In the genomic region with DNA sequence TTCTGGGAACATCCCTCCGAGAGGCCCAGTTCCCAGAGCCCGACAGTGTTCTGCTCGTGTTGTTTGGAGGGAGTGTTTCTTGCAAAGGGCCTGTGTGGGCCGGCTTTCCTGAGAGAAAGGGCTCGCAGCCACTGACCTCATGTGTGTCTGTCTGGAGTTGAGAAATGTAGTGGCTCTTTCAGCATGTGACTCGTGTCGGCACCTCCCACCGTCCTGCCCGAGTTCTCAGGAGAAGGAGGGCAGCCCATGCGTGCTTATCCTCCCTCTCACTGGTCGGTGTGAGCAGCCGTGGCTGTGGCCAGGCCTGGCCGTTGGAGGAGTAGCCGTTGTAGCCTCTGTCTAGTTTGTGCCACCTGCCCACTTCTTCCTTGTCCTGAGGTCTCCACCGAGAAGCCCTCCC, we compare ENCODE assay signal across 19 mouse cellular contexts. TPM values are rescaled to one million over a fixed set of nuclear protein-coding genes. Genes with fewer than 3 reads are reported as not detected.
DNase-seq lines count a peak whose midpoint lies in the region; ATAC-seq and TF ChIP-seq lines count a peak whose summit lies in the region.
"Had no signal": no experiment of that assay in that cellular context is flagged by ENCODE, and none has a peak within 500 bp of the region (broad histone marks: within the 10 kb centered on the region; RNA-seq: fewer than 3 reads in every experiment).

No protein-coding gene starts in this region.

- intact Hi-C loops in heart, postnatal 36 days (cut with DNase I): no loop called here
- intact Hi-C loops in left cerebral cortex, adult 2 months (cut with DNase I): no loop called here

- ATAC-seq in lung, postnatal 0 days: peak; percentile 47
- ATAC-seq in heart, embryonic 11.5 days (replicated peaks; ENCODE audit: insufficient number of reproducible peaks, low FRiP score, low TSS enrichment): 0 out of 2 replicates have a peak, but pooled peaks have one; percentile 29
- ATAC-seq in erythroblast, adult 5-6 weeks (replicated peaks; ENCODE audit: low FRiP score, poor library complexity, severe bottlenecking): no peak
- ATAC-seq: forebrain, embryonic 15.5 days; intestine, embryonic 16.5 days; midbrain, embryonic 15.5 days had no signal

- H3K4me3 ChIP-seq in lung, postnatal 0 days (ENCODE audit: low read depth, low read length): no peak overlapping the region
- no peak overlapping the region for H3K4me3 ChIP-seq in heart, embryonic 11.5 days (ENCODE audit: low read depth, low read length)
- no peak overlapping the region for H3K4me3 ChIP-seq in left cerebral cortex, adult 2 months
- H3K4me3 ChIP-seq: forebrain, embryonic 15.5 days; hindbrain, embryonic 15.5 days; limb, embryonic 13.5 days; midbrain, embryonic 15.5 days had no signal

- WGBS in lung, postnatal 0 days: 60% methylated on average over 15 of the region's 15 CpGs
- 50% methylated on average over 15 of the region's 15 CpGs for WGBS in heart, embryonic 11.5 days (ENCODE audit: insufficient replicate concordance)

- H3K4me1 ChIP-seq in lung, postnatal 0 days (ENCODE audit: insufficient read depth, low read depth, low read length): no peaks in the 10 kb centered on the region
- peaks cover 4% of the 10 kb centered on the region; the same call in 1 of the 2 replicates for H3K4me1 ChIP-seq in heart, embryonic 11.5 days (ENCODE audit: control insufficient read depth, insufficient read depth, low read length)
- H3K4me1 ChIP-seq: forebrain, embryonic 15.5 days; hindbrain, embryonic 15.5 days; limb, embryonic 13.5 days; midbrain, embryonic 15.5 days had no signal

- no peak overlapping the region for H3K27ac ChIP-seq in lung, postnatal 0 days (ENCODE audit: low read length)
- H3K27ac ChIP-seq in heart, embryonic 11.5 days (ENCODE audit: low read depth, low read length): no peak overlapping the region
- H3K27ac ChIP-seq in left cerebral cortex, adult 2 months: no peak overlapping the region
- H3K27ac ChIP-seq: forebrain, embryonic 15.5 days; hindbrain, embryonic 15.5 days; limb, embryonic 13.5 days; liver, embryonic 14.5 days; midbrain, embryonic 15.5 days had no signal

- peak; percentile 38 to 57 for DNase-seq in heart, adult 18-20 months
- DNase-seq in heart, postnatal 36 days: no peak
- DNase-seq in lung, postnatal 0 days (ENCODE audit: low spot score): peak; percentile 29
- no peak for DNase-seq in lung, postnatal 4 days
- peak; percentile 11 for DNase-seq in NIH3T3 (ENCODE audit: low read depth)
- no peak for DNase-seq in left cerebral cortex, adult 2 months (ENCODE audit: extremely low spot score in 1 of 2, low spot score in 2 of 2)
- DNase-seq: adrenal gland, postnatal 25 days; cerebellum, adult 18-20 months; cerebellum, postnatal 36 days; right cerebral cortex, postnatal 25 days; thymus, postnatal 25 days had no signal

- H3K4me2 ChIP-seq in lung, postnatal 0 days (replicated peaks; ENCODE audit: low read depth, low read length): no peak overlapping the region
- no peak overlapping the region for H3K4me2 ChIP-seq in heart, embryonic 11.5 days
- H3K4me2 ChIP-seq: forebrain, embryonic 15.5 days; hindbrain, embryonic 15.5 days; limb, embryonic 13.5 days; midbrain, embryonic 15.5 days had no signal

- H3K36me3 ChIP-seq in lung, postnatal 0 days (ENCODE audit: insufficient read depth, low read length): peaks cover 25% of the 10 kb centered on the region
- no peaks in the 10 kb centered on the region; the same call in 1 of the 2 replicates for H3K36me3 ChIP-seq in heart, embryonic 11.5 days (ENCODE audit: control insufficient read depth, insufficient read depth, low read length)

- H3K9me3 ChIP-seq in lung, postnatal 0 days (ENCODE audit: low read length): no peaks in the 10 kb centered on the region
- H3K9me3 ChIP-seq in heart, embryonic 11.5 days (replicated peaks; ENCODE audit: control insufficient read depth, low read length): no peaks in the 10 kb centered on the region
- H3K9me3 ChIP-seq: forebrain, embryonic 15.5 days; hindbrain, embryonic 15.5 days; limb, embryonic 13.5 days; midbrain, embryonic 15.5 days had no signal

- TF ChIP-seq CTCF in lung, postnatal 0 days (IDR thresholded peaks at IDR 0.05): no peak
- no peak for TF ChIP-seq CTCF in left cerebral cortex, adult 2 months (IDR thresholded peaks at IDR 0.05)

- TF ChIP-seq EP300 in lung, postnatal 0 days (IDR thresholded peaks at IDR 0.05): no peak

- no peaks in the 10 kb centered on the region for H3K27me3 ChIP-seq in lung, postnatal 0 days (replicated peaks; ENCODE audit: insufficient read depth, low read length)
- no peaks in the 10 kb centered on the region for H3K27me3 ChIP-seq in heart, embryonic 11.5 days (ENCODE audit: control insufficient read depth, insufficient read depth, low read length)
- H3K27me3 ChIP-seq: forebrain, embryonic 15.5 days; hindbrain, embryonic 15.5 days; limb, embryonic 13.5 days; midbrain, embryonic 15.5 days had no signal

- H3K9ac ChIP-seq in lung, postnatal 0 days (replicated peaks; ENCODE audit: low read depth): no peak overlapping the region
- H3K9ac ChIP-seq in heart, embryonic 11.5 days (ENCODE audit: low read depth, low read length): no peak overlapping the region
- H3K9ac ChIP-seq: forebrain, embryonic 15.5 days; hindbrain, embryonic 15.5 days; limb, embryonic 13.5 days; liver, embryonic 14.5 days; midbrain, embryonic 15.5 days had no signal

RNA-seq across cellular contexts. Expression of a gene that starts 17.6 kb away (rescaled TPM):
- total RNA-seq in heart, adult 18-20 months (2021): 10 to 100 TPM; 75.1 to 93.4 TPM
- 10 to 100 TPM; 53.3 to 77.9 TPM for total RNA-seq in heart, postnatal 36 days (2021)
- polyA plus RNA-seq in lung, postnatal 0 days (2015; fragmentation: Nextera tagmentation; extraction: Ambion mirVana): 12.9 and 16.8 TPM in 2 replicates
- 8.8 and 11.3 TPM in 2 replicates for polyA plus RNA-seq in heart, embryonic 11.5 days (2014; fragmentation: Nextera tagmentation; extraction: Ambion mirVana)
- 1.7 and 3.1 TPM in 2 replicates for total RNA-seq in erythroblast, adult 5-6 weeks (2015; ENCODE audit: low replicate concordance)
- 2.0 and 5.6 TPM in 2 replicates for total RNA-seq in erythroblast, adult 5-6 weeks (2017; ENCODE audit: low replicate concordance)
- 100 to 1,000 TPM; 235 to 280 TPM for total RNA-seq in left cerebral cortex, adult 2 months (2021)

Comparison
In these comparisons a context has a peak if more than half of its experiments do, and no peak if none do; other contexts are left out.
1. DNase-seq: peak in heart, adult 18-20 months (2 of 2), lung, postnatal 0 days (single experiment) and NIH3T3 (single experiment); none in heart, postnatal 36 days (0 of 2), lung, postnatal 4 days (0 of 2) and left cerebral cortex, adult 2 months (0 of 2).
2. RNA of a gene that starts 17.6 kb away (total RNA-seq): 235 to 280 TPM in left cerebral cortex, adult 2 months, 75.1 to 93.4 TPM in heart, adult 18-20 months and 53.3 to 77.9 TPM in heart, postnatal 36 days; 1.7 to 5.6 TPM in erythroblast, adult 5-6 weeks; every median in the first group is over 4 times any median in the second.